In genomic region chr1:184059814-184060213, GRCm38 (mm10) we compare ENCODE assay signal across 17 mouse cellular contexts. TPM values are rescaled to one million over a fixed set of nuclear protein-coding genes. Genes with fewer than 3 reads are reported as not detected.
A peak's percentile ranks its signal among the peaks of the same experiment; 100 is the strongest.
DNase-seq lines count a peak whose midpoint lies in the region; ATAC-seq and TF ChIP-seq lines count a peak whose summit lies in the region.
"Had no signal": no experiment of that assay in that cellular context is flagged by ENCODE, and none has a peak within 500 bp of the region (broad histone marks: within the 10 kb centered on the region; RNA-seq: fewer than 3 reads in every experiment).

No protein-coding gene starts in this region.

- peak overlapping the region; percentile 61 for H3K27ac ChIP-seq in heart, embryonic 16.5 days (ENCODE audit: low read length)
- no peak overlapping the region for H3K27ac ChIP-seq in heart, embryonic 12.5 days (ENCODE audit: poor library complexity, severe bottlenecking)
- peak overlapping the region; percentile 81 for H3K27ac ChIP-seq in lung, embryonic 16.5 days (ENCODE audit: low read length)
- H3K27ac ChIP-seq in intestine, postnatal 0 days (ENCODE audit: low read depth, low read length), result 0 out of 2 replicates have a peak overlapping the region, but pooled peaks have one; percentile 28
- H3K27ac ChIP-seq in stomach, embryonic 15.5 days, result peak overlapping the region; percentile 77
- no peak overlapping the region for H3K27ac ChIP-seq in hindbrain, postnatal 0 days
- H3K27ac ChIP-seq: kidney, embryonic 15.5 days; left cerebral cortex, adult 2 months; limb, embryonic 12.5 days had no signal

- ATAC-seq in heart, embryonic 16.5 days (replicated peaks; ENCODE audit: extremely low read depth, insufficient read depth, low FRiP score), result no peak
- ATAC-seq in heart, embryonic 12.5 days (ENCODE audit: insufficient number of reproducible peaks, low FRiP score), result no peak
- ATAC-seq in lung, embryonic 16.5 days (ENCODE audit: low read depth), result no peak
- no peak for ATAC-seq in intestine, postnatal 0 days
- ATAC-seq in stomach, embryonic 15.5 days (ENCODE audit: insufficient read depth, low FRiP score, low read depth), result no peak
- ATAC-seq in hindbrain, postnatal 0 days, result no peak
- ATAC-seq: forebrain, embryonic 16.5 days; hindbrain, embryonic 16.5 days; midbrain, embryonic 16.5 days had no signal

- 0 out of 2 replicates have a peak, but pooled peaks cover 3% of the 10 kb centered on the region for H3K36me3 ChIP-seq in heart, embryonic 16.5 days (ENCODE audit: control insufficient read depth, insufficient read depth)
- no peaks in the 10 kb centered on the region for H3K36me3 ChIP-seq in heart, embryonic 12.5 days
- no peaks in the 10 kb centered on the region for H3K36me3 ChIP-seq in lung, embryonic 16.5 days (ENCODE audit: control insufficient read depth, insufficient read depth, low read length)
- H3K36me3 ChIP-seq in intestine, postnatal 0 days (ENCODE audit: control insufficient read depth, insufficient read depth), result no peaks in the 10 kb centered on the region
- no peaks in the 10 kb centered on the region for H3K36me3 ChIP-seq in stomach, embryonic 15.5 days
- no peaks in the 10 kb centered on the region for H3K36me3 ChIP-seq in hindbrain, postnatal 0 days (ENCODE audit: insufficient read depth, low read length)
- H3K36me3 ChIP-seq: kidney, embryonic 15.5 days; limb, embryonic 12.5 days had no signal

- no peak for TF ChIP-seq CTCF in intestine, postnatal 0 days (IDR thresholded peaks at IDR 0.05; ENCODE audit: low read depth)
- no peak for TF ChIP-seq CTCF in hindbrain, postnatal 0 days (IDR thresholded peaks at IDR 0.05; ENCODE audit: low read depth)

- peaks cover 49% of the 10 kb centered on the region for H3K4me1 ChIP-seq in heart, embryonic 16.5 days (ENCODE audit: control insufficient read depth, insufficient read depth, low read length)
- H3K4me1 ChIP-seq in heart, embryonic 12.5 days (replicated peaks), result peaks cover 49% of the 10 kb centered on the region
- H3K4me1 ChIP-seq in lung, embryonic 16.5 days (replicated peaks; ENCODE audit: control insufficient read depth, insufficient read depth, low read length), result peaks cover 25% of the 10 kb centered on the region
- no peaks in the 10 kb centered on the region for H3K4me1 ChIP-seq in intestine, postnatal 0 days (replicated peaks; ENCODE audit: control insufficient read depth, insufficient read depth, low read length)
- peaks cover 21% of the 10 kb centered on the region for H3K4me1 ChIP-seq in stomach, embryonic 15.5 days
- H3K4me1 ChIP-seq in hindbrain, postnatal 0 days (ENCODE audit: insufficient read depth, low read length), result no peaks in the 10 kb centered on the region
- H3K4me1 ChIP-seq: limb, embryonic 12.5 days had no signal

- H3K9me3 ChIP-seq in heart, embryonic 16.5 days (replicated peaks; ENCODE audit: control insufficient read depth, low read length), result no peaks in the 10 kb centered on the region
- no peaks in the 10 kb centered on the region for H3K9me3 ChIP-seq in heart, embryonic 12.5 days (replicated peaks)
- no peaks in the 10 kb centered on the region for H3K9me3 ChIP-seq in lung, embryonic 16.5 days (ENCODE audit: control insufficient read depth, low read length)
- H3K9me3 ChIP-seq in intestine, postnatal 0 days (ENCODE audit: control insufficient read depth), result no peaks in the 10 kb centered on the region
- H3K9me3 ChIP-seq in stomach, embryonic 15.5 days, result no peaks in the 10 kb centered on the region
- H3K9me3 ChIP-seq in hindbrain, postnatal 0 days (ENCODE audit: low read length), result no peaks in the 10 kb centered on the region
- H3K9me3 ChIP-seq: kidney, embryonic 15.5 days; limb, embryonic 12.5 days had no signal

- H3K4me2 ChIP-seq in heart, embryonic 16.5 days (ENCODE audit: low read depth, low read length), result no peak overlapping the region
- H3K4me2 ChIP-seq in heart, embryonic 12.5 days, result no peak overlapping the region
- H3K4me2 ChIP-seq in lung, embryonic 16.5 days (ENCODE audit: low read depth, low read length), result no peak overlapping the region
- no peak overlapping the region for H3K4me2 ChIP-seq in intestine, postnatal 0 days (replicated peaks; ENCODE audit: low read depth)
- no peak overlapping the region for H3K4me2 ChIP-seq in stomach, embryonic 15.5 days
- no peak overlapping the region for H3K4me2 ChIP-seq in hindbrain, postnatal 0 days (ENCODE audit: low read depth, low read length)
- H3K4me2 ChIP-seq: kidney, embryonic 15.5 days; limb, embryonic 12.5 days had no signal

- DNase-seq in lung, postnatal 36 days, result no peak
- DNase-seq in ovary, postnatal 36 days (ENCODE audit: low spot score), result no peak
- no peak for DNase-seq in hindbrain, postnatal 0 days (ENCODE audit: low spot score)
- DNase-seq: cerebellum, postnatal 14 days had no signal

- H3K9ac ChIP-seq in heart, embryonic 16.5 days (ENCODE audit: low read length), result no peak overlapping the region
- H3K9ac ChIP-seq in heart, embryonic 12.5 days, result no peak overlapping the region
- H3K9ac ChIP-seq in lung, embryonic 16.5 days (ENCODE audit: low read length), result no peak overlapping the region
- H3K9ac ChIP-seq in intestine, postnatal 0 days (ENCODE audit: low read depth, low read length), result no peak overlapping the region
- no peak overlapping the region for H3K9ac ChIP-seq in stomach, embryonic 15.5 days
- no peak overlapping the region for H3K9ac ChIP-seq in hindbrain, postnatal 0 days (replicated peaks; ENCODE audit: low read length)
- H3K9ac ChIP-seq: kidney, embryonic 15.5 days; limb, embryonic 12.5 days had no signal

- no peak overlapping the region for H3K4me3 ChIP-seq in heart, embryonic 16.5 days (ENCODE audit: low read length)
- no peak overlapping the region for H3K4me3 ChIP-seq in heart, embryonic 12.5 days
- no peak overlapping the region for H3K4me3 ChIP-seq in lung, embryonic 16.5 days (ENCODE audit: low read length)
- H3K4me3 ChIP-seq in intestine, postnatal 0 days (ENCODE audit: low read depth, low read length), result no peak overlapping the region
- no peak overlapping the region for H3K4me3 ChIP-seq in stomach, embryonic 15.5 days (replicated peaks)
- H3K4me3 ChIP-seq in hindbrain, postnatal 0 days (ENCODE audit: low read length), result no peak overlapping the region
- H3K4me3 ChIP-seq: erythroblast, embryonic 14.5 days; kidney, embryonic 15.5 days; left cerebral cortex, adult 2 months; limb, embryonic 12.5 days had no signal

- 81% methylated on average over 3 of the region's 3 CpGs for WGBS in heart, embryonic 16.5 days
- WGBS in heart, embryonic 12.5 days, result 97% methylated on average over 3 of the region's 3 CpGs
- 64% methylated on average over 3 of the region's 3 CpGs for WGBS in lung, embryonic 16.5 days
- 85% methylated on average over 3 of the region's 3 CpGs for WGBS in intestine, postnatal 0 days
- 76% methylated on average over 3 of the region's 3 CpGs for WGBS in stomach, embryonic 15.5 days
- 94% methylated on average over 3 of the region's 3 CpGs for WGBS in hindbrain, postnatal 0 days

- no peaks in the 10 kb centered on the region for H3K27me3 ChIP-seq in heart, embryonic 16.5 days (ENCODE audit: control insufficient read depth, insufficient read depth, low read length)
- H3K27me3 ChIP-seq in heart, embryonic 12.5 days (replicated peaks), result no peaks in the 10 kb centered on the region
- no peaks in the 10 kb centered on the region for H3K27me3 ChIP-seq in lung, embryonic 16.5 days (ENCODE audit: control insufficient read depth, insufficient read depth, low read depth, low read length)
- H3K27me3 ChIP-seq in intestine, postnatal 0 days (replicated peaks; ENCODE audit: control insufficient read depth, insufficient read depth, low read length), result no peaks in the 10 kb centered on the region
- H3K27me3 ChIP-seq in stomach, embryonic 15.5 days (replicated peaks), result no peaks in the 10 kb centered on the region
- H3K27me3 ChIP-seq in hindbrain, postnatal 0 days (ENCODE audit: insufficient read depth, low read length), result no peaks in the 10 kb centered on the region
- H3K27me3 ChIP-seq: kidney, embryonic 15.5 days; limb, embryonic 12.5 days had no signal

RNA-seq across cellular contexts. Expression of gene 1700056E22Rik, which starts 25.7 kb away (rescaled TPM):
- polyA plus RNA-seq in heart, embryonic 16.5 days (2015; fragmentation: Nextera tagmentation; extraction: Ambion mirVana), result 2.2 TPM in 2 replicates
- polyA plus RNA-seq in heart, embryonic 12.5 days (2016; fragmentation: Nextera tagmentation; extraction: Ambion mirVana), result 3.2 and 3.8 TPM in 2 replicates
- polyA plus RNA-seq in lung, embryonic 16.5 days (2015; fragmentation: Nextera tagmentation; extraction: Ambion mirVana), result 0.95 and 1.1 TPM in 2 replicates
- 1.2 and 1.5 TPM in 2 replicates for polyA plus RNA-seq in intestine, postnatal 0 days (2015; fragmentation: Nextera tagmentation; extraction: Ambion mirVana)
- polyA plus RNA-seq in stomach, embryonic 15.5 days (2015; fragmentation: Nextera tagmentation; extraction: Ambion mirVana), result 1.4 and 1.5 TPM in 2 replicates
- total RNA-seq in hindbrain, postnatal 0 days (2014; rRNA removed), result 1.0 and 1.2 TPM in 2 replicates
- polyA plus RNA-seq in hindbrain, postnatal 0 days (2015; fragmentation: Nextera tagmentation; extraction: Ambion mirVana), result 1.3 and 1.7 TPM in 2 replicates
- total RNA-seq: layer of hippocampus, adult 18-20 months; left cerebral cortex, adult 2 months had no signal

RNA-seq across cellular contexts. Expression of gene Dusp10, which starts 46.7 kb away (rescaled TPM):
- polyA plus RNA-seq in heart, embryonic 16.5 days (2015; fragmentation: Nextera tagmentation; extraction: Ambion mirVana), result 11.7 and 15.5 TPM in 2 replicates
- 13.0 and 14.9 TPM in 2 replicates for polyA plus RNA-seq in heart, embryonic 12.5 days (2016; fragmentation: Nextera tagmentation; extraction: Ambion mirVana)
- 6.8 and 7.4 TPM in 2 replicates for polyA plus RNA-seq in lung, embryonic 16.5 days (2015; fragmentation: Nextera tagmentation; extraction: Ambion mirVana)
- polyA plus RNA-seq in intestine, postnatal 0 days (2015; fragmentation: Nextera tagmentation; extraction: Ambion mirVana), result 6.5 and 8.1 TPM in 2 replicates
- polyA plus RNA-seq in stomach, embryonic 15.5 days (2015; fragmentation: Nextera tagmentation; extraction: Ambion mirVana), result 8.1 and 9.4 TPM in 2 replicates
- 10.0 and 11.7 TPM in 2 replicates for total RNA-seq in hindbrain, postnatal 0 days (2014; rRNA removed)
- 6.3 and 6.5 TPM in 2 replicates for polyA plus RNA-seq in hindbrain, postnatal 0 days (2015; fragmentation: Nextera tagmentation; extraction: Ambion mirVana)

Comparison
In these comparisons a context has a peak if more than half of its experiments do, and no peak if none do; other contexts are left out.
1. H3K27ac ChIP-seq: peak in heart, embryonic 16.5 days (single experiment), lung, embryonic 16.5 days (single experiment), intestine, postnatal 0 days (single experiment) and stomach, embryonic 15.5 days (single experiment); none in heart, embryonic 12.5 days (single experiment) and hindbrain, postnatal 0 days (single experiment).